Mouse (Mus musculus) midbrain, embryonic 13.5 days (tissue): ENCODE results near the gene Kmt2d. TPM values are rescaled to one million over a fixed set of nuclear protein-coding genes. Genes with fewer than 3 reads are reported as not detected.
A peak's percentile ranks its signal among the peaks of the same experiment; 100 is the strongest.

ENCODE experiments used
- ATAC-seq: fragments of 200-750 bp; cut with Nextera tagmentation; 2 replicates; pipeline ENCODE4 v1.8.0; 2017; ENCODE audit warnings: mild to moderate bottlenecking, moderate TSS enrichment, moderate library complexity
- H3K27ac ChIP-seq: fragments of 300-500 bp; sonication (generic); 2 replicates; pipeline ENCODE4 v1.5.1; 2015; ENCODE audit warnings: inconsistent platforms, mild to moderate bottlenecking, moderate library complexity
- H3K27me3 ChIP-seq: fragments of 300-500 bp; sonication (generic); 2 replicates; pipeline ENCODE4 v1.6.1; 2015; ENCODE audit warnings: mild to moderate bottlenecking, inconsistent platforms
- H3K36me3 ChIP-seq: fragments of 300-500 bp; sonication (generic); 2 replicates; pipeline ENCODE4 v1.6.1; 2015; ENCODE audit warnings: mild to moderate bottlenecking, inconsistent platforms
- H3K4me1 ChIP-seq: fragments of 300-500 bp; sonication (generic); replicated peaks from 2 replicates; pipeline ENCODE4 v1.6.1; 2015; ENCODE audit warnings: inconsistent platforms
- H3K4me2 ChIP-seq: fragments of 300-500 bp; sonication (generic); replicated peaks from 2 replicates; pipeline ENCODE4 v1.6.1; 2015; ENCODE audit warnings: moderate library complexity, mild to moderate bottlenecking, inconsistent platforms
- H3K4me3 ChIP-seq: fragments of 300-500 bp; sonication (generic); replicated peaks from 2 replicates; pipeline ENCODE4 v1.5.1; 2015; ENCODE audit warnings: mild to moderate bottlenecking, inconsistent platforms
- H3K9ac ChIP-seq: fragments of 300-500 bp; sonication (generic); replicated peaks from 2 replicates; pipeline ENCODE4 v1.6.1; 2015; ENCODE audit warnings: mild to moderate bottlenecking, inconsistent platforms
- H3K9me3 ChIP-seq: fragments of 300-500 bp; sonication (generic); 2 replicates; pipeline ENCODE4 v1.6.1; 2016; ENCODE audit warnings: mild to moderate bottlenecking, inconsistent platforms
- WGBS: fragments of 180-500 bp; shearing (Covaris S2); methylation state at CpG from one replicate; pipeline ENCODE4 v1.1.7; 2015; 5-methylcytosine and 5-hydroxymethylcytosine counted together
- polyA plus RNA-seq: library from polyadenylated mRNA; unstranded; fragments of >200 nt; fragmentation: Nextera tagmentation; extraction: Ambion mirVana; gene quantifications from 2 replicates; pipeline ENCODE4 v1.2.1, GENCODE M21; 2015

Gene Kmt2d
- polyA plus RNA-seq, 1 experiment from 2014 or later = 13.9 TPM

DNA sequence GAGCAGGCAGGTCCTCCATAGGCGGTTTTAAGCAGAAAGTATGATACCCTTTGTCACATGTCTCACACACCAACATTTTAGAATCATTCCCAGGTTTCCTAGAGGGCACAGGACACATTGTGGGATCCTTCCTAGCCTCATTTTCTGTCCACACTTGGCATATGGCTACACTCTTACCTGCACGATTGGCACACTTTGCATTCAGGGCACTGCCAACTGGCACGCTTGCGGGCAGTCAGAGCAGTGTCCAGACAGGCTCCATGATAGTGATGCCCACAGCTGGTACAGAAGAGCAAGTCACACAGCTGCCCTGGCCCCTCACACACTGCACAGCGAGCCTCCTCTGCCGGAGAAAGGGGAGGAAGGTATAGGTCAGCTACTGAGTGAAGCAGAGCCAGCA lies 6.1 kb downstream of the Kmt2d start:
- H3K4me1 ChIP-seq = peaks cover 34% of the 10 kb centered on the region
- no peak overlapping the region for H3K4me3 ChIP-seq
- H3K4me2 ChIP-seq = no peak overlapping the region
- ATAC-seq = no peak
- no peaks in the 10 kb centered on the region for H3K9me3 ChIP-seq
- no peaks in the 10 kb centered on the region for H3K27me3 ChIP-seq
- 97% methylated on average over 6 of the region's 6 CpGs for WGBS
- peaks cover 67% of the 10 kb centered on the region for H3K36me3 ChIP-seq
- no peak overlapping the region for H3K9ac ChIP-seq
- no peak overlapping the region for H3K27ac ChIP-seq

GRCm38 (mm10) chr15:98863451-98863958 lies 7.5 kb downstream of the Kmt2d start:
- Histone ChIP-seq H3K9me3 (no peaks in the 10 kb centered on the region), H3K27ac (no peak overlapping the region), H3K9ac (no peak overlapping the region), H3K36me3 (peaks cover 81% of the 10 kb centered on the region), H3K4me3 (no peak overlapping the region), H3K27me3 (no peaks in the 10 kb centered on the region), H3K4me1 (peaks cover 20% of the 10 kb centered on the region), H3K4me2 (no peak overlapping the region)
- WGBS = 93% methylated on average over 12 of the region's 12 CpGs
- ATAC-seq = no peak

DNA sequence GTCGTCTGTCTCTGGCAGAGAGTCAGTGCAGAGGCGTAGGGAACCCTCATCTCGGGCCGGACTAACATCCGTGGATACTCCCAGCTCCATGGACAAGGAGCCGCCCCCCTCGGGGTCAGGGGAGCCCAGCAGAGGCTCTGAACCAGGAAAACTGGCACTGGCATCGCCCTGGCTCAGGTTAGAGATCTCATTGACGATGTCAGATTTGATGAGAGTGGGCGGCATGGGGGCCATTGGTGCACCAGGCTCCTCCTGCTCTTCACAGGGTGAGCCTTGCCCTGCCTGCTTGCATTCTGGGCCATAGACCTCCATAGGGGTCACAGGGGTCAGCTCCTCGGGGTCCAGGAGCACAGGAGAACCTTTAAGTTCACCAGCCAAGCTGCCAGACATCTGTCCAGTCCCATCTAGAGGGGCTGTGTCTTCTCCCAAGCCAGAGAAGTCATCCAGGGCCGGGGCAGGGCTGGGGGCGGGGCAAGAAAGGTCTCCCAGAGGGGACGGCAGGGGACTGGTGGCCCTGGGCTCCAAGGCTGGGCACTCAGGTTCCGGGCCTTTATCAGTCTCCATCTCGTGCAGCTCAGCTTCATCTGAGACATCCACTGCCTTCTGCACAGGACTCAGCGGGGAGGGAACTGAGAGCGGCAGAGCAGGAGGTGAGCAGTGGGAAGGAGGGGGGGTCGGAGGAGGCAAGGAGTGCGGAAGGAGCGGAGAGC lies 9.1 kb downstream of the Kmt2d start:
- Histone ChIP-seq H3K27ac (no peak overlapping the region), H3K27me3 (no peaks in the 10 kb centered on the region), H3K4me2 (no peak overlapping the region), H3K9me3 (no peaks in the 10 kb centered on the region), H3K36me3 (peaks cover 98% of the 10 kb centered on the region), H3K4me3 (no peak overlapping the region), H3K9ac (no peak overlapping the region), H3K4me1 (peaks cover 3% of the 10 kb centered on the region)
- no peak for ATAC-seq
- WGBS = 90% methylated on average over 21 of the region's 21 CpGs

DNA sequence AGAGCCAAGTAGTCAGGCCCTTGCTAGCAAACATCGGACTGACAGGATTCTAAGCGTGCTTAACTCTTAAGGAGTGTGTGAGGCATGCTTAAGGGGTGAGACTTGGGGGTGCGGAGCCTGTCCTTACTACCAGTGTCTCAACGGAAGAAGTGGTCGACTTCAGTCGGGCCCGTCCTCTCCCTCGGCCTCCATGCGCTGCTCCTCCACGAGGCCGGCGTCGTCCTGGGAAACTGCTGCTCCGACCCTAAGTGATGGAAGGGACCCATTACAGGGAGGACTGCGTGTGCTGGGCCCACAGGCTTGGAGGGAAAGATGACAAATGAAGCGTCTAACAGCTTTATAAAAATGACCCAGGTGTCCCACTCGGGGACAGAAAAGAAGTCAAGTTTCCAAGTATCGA lies 10.1 kb downstream of the Kmt2d start:
- Histone ChIP-seq H3K27ac (no peak overlapping the region), H3K4me3 (no peak overlapping the region), H3K9ac (no peak overlapping the region), H3K4me2 (no peak overlapping the region), H3K27me3 (no peaks in the 10 kb centered on the region), H3K9me3 (no peaks in the 10 kb centered on the region), H3K4me1 (no peaks in the 10 kb centered on the region), H3K36me3 (peaks cover 100% of the 10 kb centered on the region)
- WGBS = 95% methylated on average over 18 of the region's 18 CpGs
- ATAC-seq = no peak

GRCm38 (mm10) chr15:98859319-98860043 lies 11.5 kb downstream of the Kmt2d start:
- Histone ChIP-seq H3K36me3 (peaks cover 100% of the 10 kb centered on the region), H3K27me3 (no peaks in the 10 kb centered on the region), H3K4me3 (no peak overlapping the region), H3K27ac (no peak overlapping the region), H3K4me2 (no peak overlapping the region), H3K9me3 (no peaks in the 10 kb centered on the region), H3K4me1 (no peaks in the 10 kb centered on the region), H3K9ac (no peak overlapping the region)
- no peak for ATAC-seq
- WGBS = 89% methylated on average over 9 of the region's 9 CpGs

GRCm38 (mm10) chr15:98854214-98854613 lies 16.8 kb downstream of the Kmt2d start:
- Histone ChIP-seq H3K4me1 (no peaks in the 10 kb centered on the region), H3K9me3 (no peaks in the 10 kb centered on the region), H3K27me3 (no peaks in the 10 kb centered on the region), H3K36me3 (peaks cover 100% of the 10 kb centered on the region), H3K4me2 (no peak overlapping the region), H3K4me3 (no peak overlapping the region), H3K27ac (no peak overlapping the region), H3K9ac (no peak overlapping the region)
- no peak for ATAC-seq
- WGBS = 95% methylated on average over 16 of the region's 16 CpGs

GRCm38 (mm10) chr15:98853161-98853937 lies 17.7 kb downstream of the Kmt2d start:
- no peak overlapping the region for H3K9ac ChIP-seq
- WGBS = 94% methylated on average over 28 of the region's 28 CpGs
- H3K27me3 ChIP-seq = no peaks in the 10 kb centered on the region
- 0 out of 2 replicates have a peak, but pooled peaks have one; percentile 32 for ATAC-seq
- no peak overlapping the region for H3K4me3 ChIP-seq
- no peaks in the 10 kb centered on the region for H3K4me1 ChIP-seq
- H3K27ac ChIP-seq = no peak overlapping the region
- no peak overlapping the region for H3K4me2 ChIP-seq
- H3K36me3 ChIP-seq = peaks cover 100% of the 10 kb centered on the region
- H3K9me3 ChIP-seq = no peaks in the 10 kb centered on the region

GRCm38 (mm10) chr15:98852733-98853132 lies 18.3 kb downstream of the Kmt2d start:
- no peak overlapping the region for H3K27ac ChIP-seq
- no peaks in the 10 kb centered on the region for H3K4me1 ChIP-seq
- no peak overlapping the region for H3K9ac ChIP-seq
- H3K9me3 ChIP-seq = no peaks in the 10 kb centered on the region
- no peaks in the 10 kb centered on the region for H3K27me3 ChIP-seq
- H3K36me3 ChIP-seq = peaks cover 100% of the 10 kb centered on the region
- no peak overlapping the region for H3K4me2 ChIP-seq
- 91% methylated on average over 9 of the region's 9 CpGs for WGBS
- no peak overlapping the region for H3K4me3 ChIP-seq
- peak; percentile 60; the same call in 1 of the 2 replicates for ATAC-seq

DNA sequence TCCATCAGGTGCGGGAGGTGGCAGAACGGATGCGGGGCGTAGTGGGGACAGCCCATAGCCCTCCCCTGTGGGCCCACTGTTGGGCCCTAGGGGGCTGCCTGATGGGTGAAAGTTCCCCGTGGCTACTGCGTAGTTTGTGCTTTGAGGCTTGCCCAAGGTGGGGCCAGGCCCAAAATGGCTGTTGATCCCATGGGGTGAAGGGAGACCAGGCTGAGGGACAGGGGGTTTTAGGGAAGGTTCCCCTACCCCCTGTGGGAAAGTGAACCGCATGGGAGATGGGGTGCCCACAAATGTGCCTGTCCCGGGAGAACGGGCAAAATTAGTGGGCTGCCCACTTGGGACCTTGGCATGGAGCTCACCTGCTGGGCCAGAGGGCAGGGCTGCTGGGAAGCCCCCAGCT lies 18.9 kb downstream of the Kmt2d start:
- Histone ChIP-seq H3K36me3 (peaks cover 100% of the 10 kb centered on the region), H3K9me3 (no peaks in the 10 kb centered on the region), H3K4me2 (no peak overlapping the region), H3K9ac (no peak overlapping the region), H3K27me3 (no peaks in the 10 kb centered on the region), H3K4me1 (no peaks in the 10 kb centered on the region), H3K27ac (no peak overlapping the region), H3K4me3 (no peak overlapping the region)
- ATAC-seq = 0 out of 2 replicates have a peak, but pooled peaks have one; percentile 25
- WGBS = 97% methylated on average over 9 of the region's 9 CpGs

DNA sequence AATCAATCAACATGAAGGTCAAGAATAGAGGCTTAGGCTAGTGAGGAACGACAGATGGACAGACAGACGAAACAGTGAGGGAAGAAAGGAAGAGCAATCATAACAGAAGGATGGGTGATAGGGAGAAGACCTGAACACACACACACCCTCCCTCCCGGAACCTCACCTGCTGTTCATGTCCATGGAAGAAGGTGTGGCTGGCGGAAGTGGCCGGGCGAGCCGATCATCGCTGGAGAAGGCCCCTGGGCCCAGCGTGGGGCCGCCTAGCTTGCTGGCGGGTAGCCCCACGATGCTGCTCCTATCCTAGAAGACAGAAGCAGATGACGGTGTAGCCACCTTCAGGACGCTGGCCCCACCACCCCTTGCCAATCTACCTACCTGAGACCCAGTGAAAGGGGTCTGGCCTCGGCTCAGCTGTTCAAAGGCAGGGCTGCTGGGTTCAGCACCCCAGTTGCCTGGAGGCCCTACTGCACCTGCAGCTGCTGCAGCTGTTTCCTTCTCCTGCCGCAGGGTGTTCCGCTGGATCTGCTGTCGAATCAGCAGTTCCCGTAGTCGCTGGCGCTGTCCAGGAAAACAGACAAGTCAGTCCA lies 19.7 kb downstream of the Kmt2d start:
- no peak overlapping the region for H3K4me2 ChIP-seq
- H3K4me1 ChIP-seq = no peaks in the 10 kb centered on the region
- no peak for ATAC-seq
- 92% methylated on average over 21 of the region's 21 CpGs for WGBS
- H3K4me3 ChIP-seq = no peak overlapping the region
- H3K36me3 ChIP-seq = peaks cover 100% of the 10 kb centered on the region
- no peak overlapping the region for H3K9ac ChIP-seq
- H3K27me3 ChIP-seq = no peaks in the 10 kb centered on the region
- no peak overlapping the region for H3K27ac ChIP-seq
- H3K9me3 ChIP-seq = no peaks in the 10 kb centered on the region

DNA sequence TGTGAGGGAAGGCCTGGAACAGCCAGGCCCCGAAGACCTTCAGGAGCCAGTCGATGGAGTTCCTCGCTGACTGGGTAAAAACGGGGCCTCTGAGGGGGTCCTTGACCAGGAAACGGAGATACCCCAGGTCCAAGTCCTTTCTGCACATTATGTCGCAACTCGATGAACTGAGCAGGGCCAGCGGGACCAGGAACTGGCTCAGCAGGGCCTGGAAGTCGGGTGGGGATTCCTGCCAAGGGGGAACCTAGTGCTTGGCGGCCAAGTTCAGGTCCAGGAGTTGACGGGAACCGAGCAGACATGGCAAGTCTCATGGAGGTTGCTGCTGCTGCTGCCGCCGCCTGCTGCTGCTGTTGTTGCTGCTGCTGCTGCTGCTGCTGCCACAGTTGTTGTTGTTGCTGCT lies 20.3 kb downstream of the Kmt2d start:
- Histone ChIP-seq H3K9me3 (no peaks in the 10 kb centered on the region), H3K4me2 (no peak overlapping the region), H3K4me3 (no peak overlapping the region), H3K27ac (no peak overlapping the region), H3K36me3 (peaks cover 100% of the 10 kb centered on the region), H3K4me1 (no peaks in the 10 kb centered on the region), H3K27me3 (no peaks in the 10 kb centered on the region), H3K9ac (no peak overlapping the region)
- ATAC-seq = no peak
- 93% methylated on average over 14 of the region's 14 CpGs for WGBS
